Mouse (Mus musculus): ENCODE measurements around the gene Elfn2.

The Elfn2 gene

DNA sequence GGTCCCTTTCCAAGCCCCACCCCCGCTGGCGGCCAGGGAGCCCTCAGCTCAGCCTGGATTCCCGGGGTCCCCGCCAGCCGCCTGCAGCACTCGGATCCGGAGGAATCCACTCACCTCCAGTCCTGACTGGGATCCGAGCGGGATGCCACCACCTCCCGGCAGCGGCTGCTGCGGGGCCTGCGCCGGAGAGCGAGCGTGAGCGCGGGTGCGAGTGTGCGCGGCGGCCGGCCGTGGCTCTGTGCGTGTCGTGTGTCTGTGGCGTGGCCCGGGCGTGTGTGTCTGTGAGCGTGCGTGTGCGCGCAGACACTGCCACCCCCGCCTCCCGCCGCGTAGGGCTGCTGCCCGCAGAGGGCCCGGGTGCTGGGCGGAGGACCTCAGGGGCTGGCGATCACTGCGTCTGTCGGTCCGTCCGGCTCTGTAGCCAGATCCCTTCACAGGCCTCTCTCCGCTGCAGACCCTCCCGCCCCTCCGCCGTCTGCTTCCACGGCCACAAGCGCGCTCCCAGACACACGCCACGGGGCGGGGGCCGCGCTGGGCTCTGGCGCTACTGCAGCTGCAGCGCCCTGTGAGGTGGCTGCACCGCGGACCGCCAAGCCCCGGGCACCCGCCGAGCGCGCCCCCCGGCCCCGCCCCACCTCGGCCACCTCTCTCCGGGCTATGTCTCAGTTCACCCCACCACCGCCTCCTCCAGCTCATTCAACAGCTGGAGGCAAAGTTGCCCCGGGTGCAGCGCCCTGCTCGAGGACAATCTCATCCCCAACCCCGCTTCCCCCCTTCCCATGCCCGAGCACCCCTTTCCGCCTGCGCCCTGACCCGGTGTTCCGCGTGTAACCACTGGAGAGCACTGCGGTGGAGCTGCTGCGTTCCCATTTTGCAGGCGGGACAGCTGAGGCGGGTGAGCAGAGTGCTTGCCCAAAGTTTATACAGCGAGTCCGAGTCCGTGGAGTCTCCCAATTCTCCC is at the start of gene Elfn2:
Gene Elfn2, minus strand, starts transcription at position 482 of the 961 bp plus-strand sequence.
- DNase-seq (ENCODE audit: low read depth), result no peak

- DNase-seq (ENCODE audit: low read depth), result no peak
Measured at GRCm38 (mm10) chr15:78763704-78764103, 45.1 kb upstream of the Elfn2 start.

DNA sequence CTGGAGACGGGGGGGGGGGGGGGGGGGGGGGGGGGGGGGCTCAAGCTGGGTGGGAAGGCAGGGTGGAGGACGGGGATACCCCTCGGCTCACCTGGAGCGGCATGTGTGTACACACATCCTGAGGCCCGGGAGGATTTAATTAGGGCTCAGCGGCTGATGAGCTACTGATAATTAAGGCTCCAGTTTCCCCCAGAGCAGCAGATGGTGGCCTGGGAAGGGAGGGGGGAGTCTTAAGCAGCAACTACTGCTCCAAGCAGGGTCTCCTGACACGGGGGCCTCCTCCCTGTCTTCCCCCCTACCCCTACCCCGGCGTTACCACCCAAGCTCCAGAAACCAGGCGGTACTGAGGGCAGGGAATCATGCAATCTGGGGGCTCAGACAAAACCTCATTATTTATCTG is 44.6 kb upstream of the Elfn2 start:
- no peak for DNase-seq (ENCODE audit: low read depth)

DNA sequence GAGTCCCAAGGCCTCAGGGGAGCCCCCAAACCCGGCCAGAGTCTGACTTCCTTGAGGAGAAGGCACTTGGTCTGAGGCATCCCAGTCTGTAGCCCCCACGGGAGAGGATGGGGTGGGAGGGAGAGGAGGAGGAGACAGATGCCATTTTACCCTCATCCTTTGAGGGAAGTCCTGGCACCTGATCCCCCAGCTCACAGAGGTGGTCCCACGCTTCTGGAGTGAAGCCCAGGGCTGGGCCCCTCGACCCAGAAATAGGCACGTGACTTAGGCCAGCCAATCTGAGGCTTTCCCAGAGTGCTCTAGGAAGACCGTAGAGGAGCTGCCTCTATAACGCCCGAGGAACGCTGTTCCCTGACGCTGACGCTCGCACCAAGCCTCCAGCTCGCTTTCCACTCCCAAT is 42.5 kb upstream of the Elfn2 start:
- DNase-seq (ENCODE audit: low read depth), result no peak

GRCm38 (mm10) chr15:78758132-78758531 is 39.6 kb upstream of the Elfn2 start:
- no peak for DNase-seq (ENCODE audit: low read depth)

- DNase-seq (ENCODE audit: low read depth), result no peak
Measured at GRCm38 (mm10) chr15:78755966-78756725, 37.6 kb upstream of the Elfn2 start.

DNA sequence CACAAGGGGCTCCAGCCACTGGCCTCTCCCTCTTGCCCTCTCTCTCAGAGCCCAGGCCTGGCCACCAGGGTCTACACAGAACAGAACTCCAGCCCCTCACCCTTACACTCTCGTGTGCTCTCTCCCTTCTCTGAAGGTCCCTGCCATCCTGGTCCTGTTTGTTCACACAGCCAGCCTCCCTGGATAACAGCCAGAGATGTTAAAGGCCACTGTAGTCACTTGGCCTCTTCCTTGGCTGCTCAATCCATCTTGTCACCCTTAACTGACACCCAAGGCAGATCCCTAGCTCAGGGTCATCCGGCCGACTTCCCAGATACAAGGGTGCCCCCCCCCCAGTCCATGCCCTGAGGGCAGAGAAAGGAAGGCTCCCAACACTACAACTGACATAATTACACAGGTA is 36.7 kb upstream of the Elfn2 start:
- DNase-seq (ENCODE audit: low read depth), result no peak

DNA sequence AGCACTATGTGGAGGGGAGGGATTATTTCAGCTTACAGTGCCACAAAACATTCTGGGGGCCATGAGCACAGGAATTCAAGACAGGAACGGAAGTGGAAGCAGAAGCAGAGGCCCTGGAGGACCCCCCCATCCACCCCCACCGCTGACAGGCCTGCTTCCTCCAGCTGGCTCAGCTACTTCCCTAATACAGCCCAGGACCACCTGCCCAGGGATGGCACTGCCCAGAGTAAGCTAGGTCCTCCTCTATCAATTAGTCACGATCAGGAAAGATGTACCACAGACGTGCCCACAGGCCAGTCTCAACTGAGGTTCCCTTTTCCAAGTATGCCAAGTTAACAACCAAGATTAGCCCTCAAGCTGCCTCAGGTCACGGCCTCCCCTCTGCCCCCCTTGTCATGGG is 35.6 kb upstream of the Elfn2 start:
- DNase-seq (ENCODE audit: low read depth), result no peak

GRCm38 (mm10) chr15:78752991-78753390 is 34.4 kb upstream of the Elfn2 start:
- DNase-seq (ENCODE audit: low read depth), result no peak

- no peak for DNase-seq (ENCODE audit: low read depth)
Measured at GRCm38 (mm10) chr15:78750608-78751350, 32.2 kb upstream of the Elfn2 start.

DNA sequence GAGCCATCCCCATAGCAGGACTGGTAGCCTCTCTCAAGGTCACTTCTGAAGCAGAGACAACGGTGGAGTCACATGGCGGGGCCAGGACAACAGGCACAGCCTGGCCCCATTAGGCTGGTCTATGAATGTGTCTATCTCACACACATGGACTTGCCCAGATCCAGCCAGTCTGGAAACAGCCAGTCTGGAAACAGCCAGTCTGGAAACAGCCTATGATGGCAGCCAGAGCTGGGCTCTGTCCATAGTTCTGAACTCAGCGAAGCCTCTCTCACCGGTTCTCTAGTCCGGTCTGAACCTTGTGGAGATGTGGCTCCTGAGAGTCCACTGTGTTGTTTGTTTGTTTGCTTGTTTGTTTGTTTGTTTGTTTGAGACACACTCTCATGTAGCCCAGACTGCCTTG is 31.3 kb upstream of the Elfn2 start:
- DNase-seq (ENCODE audit: low read depth), result peak; percentile 78

GRCm38 (mm10) chr15:78744206-78744605 is 25.6 kb upstream of the Elfn2 start:
- peak; percentile 88 for DNase-seq (ENCODE audit: low read depth)

DNA sequence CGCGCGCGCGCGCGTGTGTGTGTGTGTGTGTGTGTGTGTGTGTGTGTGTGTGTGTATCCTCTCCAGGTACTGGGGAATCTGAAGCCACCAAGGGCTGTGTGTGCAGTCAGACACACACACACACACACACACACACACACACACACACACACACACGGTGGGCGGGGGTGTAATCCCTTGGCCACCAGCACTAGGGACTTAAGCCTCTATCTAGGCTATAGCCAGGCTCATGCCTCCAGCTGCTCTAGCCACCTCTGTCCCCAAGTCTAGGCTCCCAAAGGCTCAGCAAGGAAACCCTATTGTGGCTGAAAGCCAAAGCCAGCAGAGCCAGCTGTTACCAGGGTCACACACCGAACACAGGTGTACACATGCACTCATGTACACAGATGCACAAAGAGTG is 24.3 kb upstream of the Elfn2 start:
- DNase-seq (ENCODE audit: low read depth), result no peak

- DNase-seq (ENCODE audit: low read depth), result peak; percentile 22
Measured at GRCm38 (mm10) chr15:78740662-78741061, 22.1 kb upstream of the Elfn2 start.

GRCm38 (mm10) chr15:78737146-78737545 is 18.6 kb upstream of the Elfn2 start:
- no peak for DNase-seq (ENCODE audit: low read depth)

GRCm38 (mm10) chr15:78736681-78737100 is 18.1 kb upstream of the Elfn2 start:
- DNase-seq (ENCODE audit: low read depth), result no peak

DNA sequence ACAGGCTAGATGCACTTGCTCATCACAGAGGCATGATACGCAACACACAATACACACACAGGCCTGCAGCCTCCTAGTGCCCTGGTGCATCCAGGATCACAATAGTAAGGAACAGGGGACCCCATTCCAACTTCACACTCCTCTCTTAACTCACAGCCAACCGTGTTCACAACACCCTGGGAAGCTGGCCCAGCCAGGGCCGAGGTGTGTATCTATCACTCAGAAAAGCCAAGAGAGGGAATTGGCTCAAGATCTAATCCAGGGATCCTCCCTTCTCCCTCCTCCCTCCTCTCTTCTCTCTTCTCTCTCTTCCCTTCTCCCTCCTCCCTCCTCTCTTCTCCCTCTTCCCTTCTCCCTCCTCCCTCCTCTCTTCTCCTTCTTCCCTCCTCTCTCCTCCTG is 17.6 kb upstream of the Elfn2 start:
- no peak for DNase-seq (ENCODE audit: low read depth)

- DNase-seq (ENCODE audit: low read depth), result no peak
Measured at GRCm38 (mm10) chr15:78735431-78736180, 17.0 kb upstream of the Elfn2 start.

DNA sequence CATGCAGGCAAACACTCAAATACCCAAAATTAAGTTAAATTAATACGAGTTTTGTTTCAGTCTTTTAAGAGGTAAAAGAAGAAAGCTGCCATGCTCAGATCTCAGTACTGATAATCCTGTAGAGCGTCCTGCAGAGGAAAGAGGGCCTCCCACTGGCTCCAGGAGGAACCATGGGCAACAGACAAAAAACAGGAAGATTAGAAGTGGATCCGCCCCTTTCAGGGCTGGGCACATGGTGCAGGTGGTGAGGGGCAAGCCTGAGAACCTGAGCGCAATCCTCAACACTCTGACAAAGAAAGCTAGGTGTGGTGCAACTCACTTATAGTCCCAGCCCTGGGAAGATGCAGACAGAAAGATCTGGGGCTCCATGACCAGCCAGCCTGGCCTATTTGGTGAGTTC is 13.3 kb upstream of the Elfn2 start:
- DNase-seq (ENCODE audit: low read depth), result no peak

- DNase-seq (ENCODE audit: low read depth), result no peak
Measured at GRCm38 (mm10) chr15:78730315-78731049, 11.9 kb upstream of the Elfn2 start.

- DNase-seq (ENCODE audit: low read depth), result no peak
Measured at GRCm38 (mm10) chr15:78726697-78727096, 8.1 kb upstream of the Elfn2 start.

Data from NIH3T3 (cell line).